Mouse (Mus musculus) heart, embryonic 14.5 days (tissue): ENCODE measurements around the gene Olfr487. TPM values are rescaled to one million over a fixed set of nuclear protein-coding genes. Genes with fewer than 3 reads are reported as not detected.
"Not testable (repeated sequence)": the region's sequence is repeated elsewhere in the genome, so short reads cannot be mapped to it uniquely, and the experiment has no call there.

Experiments used
- ATAC-seq: fragments of 200-750 bp; cut with Nextera tagmentation; 2 replicates; pipeline ENCODE4 v1.8.0; 2017; ENCODE audit warnings: low read depth, moderate TSS enrichment; ENCODE audit not compliant: insufficient number of reproducible peaks, insufficient read depth, low FRiP score
- H3K27ac ChIP-seq, 2 experiments: fragments of 200-500 bp in 1 of 2; fragments of 300-500 bp in 1 of 2; sonication (generic) in 1 of 2; replicated peaks in 1 of 2; 2 replicates each; pipeline ENCODE4 v1.5.1; 2012 to 2014; ENCODE audit warnings: low read depth in 2 of 2, low read length in 2 of 2, control low read depth in 1 of 2, mild to moderate bottlenecking in 1 of 2, mixed read lengths in 1 of 2; ENCODE audit not compliant: control insufficient read depth in 1 of 2, insufficient read depth in 1 of 2
- H3K27me3 ChIP-seq: fragments of 300-500 bp; sonication (generic); 2 replicates; pipeline ENCODE4 v1.6.1; 2014; ENCODE audit warnings: mild to moderate bottlenecking, low read length, control low read depth; ENCODE audit not compliant: control insufficient read depth, insufficient read depth
- H3K36me3 ChIP-seq: fragments of 300-500 bp; sonication (generic); 2 replicates; pipeline ENCODE4 v1.6.1; 2014; ENCODE audit warnings: mild to moderate bottlenecking, control low read depth, low read length, mixed read lengths; ENCODE audit not compliant: control insufficient read depth, insufficient read depth
- H3K4me1 ChIP-seq, 2 experiments: fragments of 200-500 bp in 1 of 2; fragments of 300-500 bp in 1 of 2; sonication (generic) in 1 of 2; 2 replicates each; pipeline ENCODE4 v1.6.1; 2012 to 2014; ENCODE audit warnings: low read length in 2 of 2, control low read depth in 1 of 2, mixed read lengths in 1 of 2; ENCODE audit not compliant: control insufficient read depth in 2 of 2, insufficient read depth in 2 of 2
- H3K4me2 ChIP-seq: fragments of 300-500 bp; sonication (generic); 2 replicates; pipeline ENCODE4 v1.6.1; 2014; ENCODE audit warnings: mild to moderate bottlenecking, low read length
- H3K4me3 ChIP-seq, 2 experiments: fragments of 200-500 bp in 1 of 2; fragments of 300-500 bp in 1 of 2; sonication (generic) in 1 of 2; 2 replicates each; pipeline ENCODE4 v1.5.1; 2012 to 2014; ENCODE audit warnings: low read length in 2 of 2, mild to moderate bottlenecking in 2 of 2, control low read depth in 1 of 2, low read depth in 1 of 2, moderate library complexity in 1 of 2; ENCODE audit not compliant: control insufficient read depth in 1 of 2, insufficient read depth in 1 of 2
- H3K9ac ChIP-seq: fragments of 300-500 bp; sonication (generic); 2 replicates; pipeline ENCODE4 v1.6.1; 2014; ENCODE audit warnings: mild to moderate bottlenecking, low read length
- H3K9me3 ChIP-seq: fragments of 300-500 bp; sonication (generic); 2 replicates; pipeline ENCODE4 v1.6.1; 2016; ENCODE audit warnings: low read length, control low read depth; ENCODE audit not compliant: control insufficient read depth
- WGBS: fragments of 180-500 bp; shearing (Covaris S2); extraction: QIAGEN DNeasy Blood & Tissue Kit; methylation state at CpG from one replicate; pipeline ENCODE4 v1.1.7; 2014; 5-methylcytosine and 5-hydroxymethylcytosine counted together
- polyA plus RNA-seq: library from polyadenylated mRNA; unstranded; fragments of >200 nt; fragmentation: Nextera tagmentation; extraction: Ambion mirVana; gene quantifications from 2 replicates; pipeline ENCODE4 v1.2.1, GENCODE M21; 2014

Gene Olfr487
- not detected in 2 replicates for polyA plus RNA-seq

- not testable (repeated sequence) for H3K4me1 ChIP-seq, H3K27me3 ChIP-seq, H3K36me3 ChIP-seq, H3K27ac ChIP-seq, H3K9me3 ChIP-seq, H3K4me2 ChIP-seq, H3K9ac ChIP-seq, H3K4me3 ChIP-seq, ATAC-seq
These were observed at the start of gene Olfr487 for GRCm38 (mm10) chr7:108214536-108214935. Gene Olfr487 (minus strand): TSS chr7:108214636.

- Histone ChIP-seq H3K27ac (no peak within 1 kb of the TSS), H3K4me1 (no peaks in the 10 kb centered on the region), H3K4me3 (no peak within 1 kb of the TSS), H3K4me2 (no peak within 1 kb of the TSS), H3K9me3 (peaks cover 3% of the 10 kb centered on the region; the same call in 1 of the 2 replicates), H3K36me3 (no peaks in the 10 kb centered on the region), H3K27me3 (no peaks in the 10 kb centered on the region), H3K9ac (no peak within 1 kb of the TSS)
- no peak for ATAC-seq
These were observed 43.8 kb upstream of the Olfr487 start, which contains the start of gene Olfr488 for GRCm38 (mm10) chr7:108258247-108258646. Gene Olfr488 (minus strand): TSS chr7:108258347.

GRCm38 (mm10) chr7:108233551-108233950, 19.1 kb upstream of the Olfr487 start:
- WGBS, result 63% methylated on average over 3 of the region's 3 CpGs
- Histone ChIP-seq H3K4me2 (no peak overlapping the region), H3K9me3 (0 out of 2 replicates have a peak, but pooled peaks cover 3% of the 10 kb centered on the region), H3K4me3 (no peak overlapping the region), H3K4me1 (no peaks in the 10 kb centered on the region), H3K27me3 (no peaks in the 10 kb centered on the region), H3K36me3 (no peaks in the 10 kb centered on the region), H3K27ac (no peak overlapping the region), H3K9ac (no peak overlapping the region)
- no peak for ATAC-seq

- no peak overlapping the region for H3K9ac ChIP-seq
- no peak for ATAC-seq
- H3K27ac ChIP-seq, result no peak overlapping the region
- no peaks in the 10 kb centered on the region for H3K36me3 ChIP-seq
- no peaks in the 10 kb centered on the region for H3K4me1 ChIP-seq
- no peaks in the 10 kb centered on the region for H3K9me3 ChIP-seq
- WGBS, result 64% methylated on average over 6 of the region's 6 CpGs
- no peaks in the 10 kb centered on the region for H3K27me3 ChIP-seq
- H3K4me2 ChIP-seq, result no peak overlapping the region
- no peak overlapping the region for H3K4me3 ChIP-seq
These were observed 17.5 kb downstream of the Olfr487 start for GRCm38 (mm10) chr7:108196938-108197337.

- not testable (repeated sequence) for ATAC-seq, H3K4me3 ChIP-seq
These were observed 18.1 kb downstream of the Olfr487 start for GRCm38 (mm10) chr7:108196337-108196736.

GRCm38 (mm10) chr7:108192714-108193113, 21.7 kb downstream of the Olfr487 start:
- not testable (repeated sequence) for H3K4me1 ChIP-seq, H3K4me2 ChIP-seq, H3K27me3 ChIP-seq, ATAC-seq, H3K9ac ChIP-seq, H3K9me3 ChIP-seq, H3K36me3 ChIP-seq, H3K27ac ChIP-seq, H3K4me3 ChIP-seq
- 68% methylated on average over 1 of the region's 1 CpGs for WGBS

More at GRCm38 (mm10) chr7:108196337-108196736, 18.1 kb downstream of the Olfr487 start:
- H3K4me2 ChIP-seq, H3K9me3 ChIP-seq, H3K36me3 ChIP-seq, H3K27ac ChIP-seq, H3K27me3 ChIP-seq, H3K4me1 ChIP-seq, H3K9ac ChIP-seq: not testable (repeated sequence)
- 52% methylated on average over 3 of the region's 3 CpGs for WGBS

- not testable (repeated sequence) for H3K36me3 ChIP-seq, H3K9ac ChIP-seq, H3K4me1 ChIP-seq, H3K9me3 ChIP-seq, H3K27me3 ChIP-seq, H3K4me2 ChIP-seq, ATAC-seq, H3K4me3 ChIP-seq, H3K27ac ChIP-seq
- 68% methylated on average over 2 of the region's 2 CpGs for WGBS
These were observed 23.2 kb downstream of the Olfr487 start for GRCm38 (mm10) chr7:108191196-108191595.

GRCm38 (mm10) chr7:108185237-108185636, 29.2 kb downstream of the Olfr487 start:
- H3K9me3 ChIP-seq, H3K27me3 ChIP-seq, H3K4me1 ChIP-seq, H3K4me3 ChIP-seq, ATAC-seq, H3K27ac ChIP-seq, H3K4me2 ChIP-seq, H3K36me3 ChIP-seq, H3K9ac ChIP-seq: not testable (repeated sequence)
- 86% methylated on average over 2 of the region's 2 CpGs for WGBS
